Mouse (Mus musculus) lung, embryonic 14.5 days (tissue): ENCODE data around the gene Etv6. TPM values are rescaled to one million over a fixed set of nuclear protein-coding genes. Genes with fewer than 3 reads are reported as not detected.

Source experiments
- ATAC-seq: fragments of 200-750 bp; cut with Nextera tagmentation; 2 replicates; pipeline ENCODE4 v1.8.0; 2017; ENCODE audit warnings: mild to moderate bottlenecking, moderate TSS enrichment, moderate library complexity; ENCODE audit not compliant: insufficient read depth
- DNase-seq: peaks from one replicate; pipeline ENCODE4 v3.0.0-alpha.2; 2015
- H3K27ac ChIP-seq: fragments of 300-500 bp; sonication (generic); 2 replicates; pipeline ENCODE4 v1.5.1; 2014; ENCODE audit warnings: low read depth, mild to moderate bottlenecking, moderate library complexity
- H3K27me3 ChIP-seq: fragments of 300-500 bp; sonication (generic); 2 replicates; pipeline ENCODE4 v1.6.1; 2014; ENCODE audit warnings: low read length, control low read depth; ENCODE audit not compliant: insufficient read depth
- H3K36me3 ChIP-seq: fragments of 300-500 bp; sonication (generic); 2 replicates; pipeline ENCODE4 v1.6.1; 2014; ENCODE audit warnings: control low read depth; ENCODE audit not compliant: insufficient read depth
- H3K4me1 ChIP-seq: fragments of 300-500 bp; sonication (generic); 2 replicates; pipeline ENCODE4 v1.6.1; 2014; ENCODE audit warnings: antibody characterized with exemption, control low read depth; ENCODE audit not compliant: insufficient read depth
- H3K4me2 ChIP-seq: fragments of 300-500 bp; sonication (generic); 2 replicates; pipeline ENCODE4 v1.6.1; 2014; ENCODE audit warnings: mild to moderate bottlenecking
- H3K4me3 ChIP-seq: fragments of 300-500 bp; sonication (generic); 2 replicates; pipeline ENCODE4 v1.5.1; 2014; ENCODE audit warnings: low read depth, low read length
- H3K9ac ChIP-seq: fragments of 300-500 bp; sonication (generic); 2 replicates; pipeline ENCODE4 v1.6.1; 2014
- H3K9me3 ChIP-seq: fragments of 300-500 bp; sonication (generic); 2 replicates; pipeline ENCODE4 v1.6.1; 2016; ENCODE audit warnings: low read depth, low read length, control low read depth
- CTCF ChIP-seq: IDR thresholded peaks from 2 replicates; pipeline ENCODE4 v1.5.1; 2016; ENCODE audit warnings: antibody characterized with exemption, low read depth
- WGBS: fragments of 180-500 bp; shearing (Covaris S2); extraction: QIAGEN DNeasy Blood & Tissue Kit; methylation state at CpG from one replicate; pipeline ENCODE4 v1.1.7; 2014; 5-methylcytosine and 5-hydroxymethylcytosine counted together
- polyA plus RNA-seq: library from polyadenylated mRNA; unstranded; fragments of >200 nt; fragmentation: Nextera tagmentation; extraction: Ambion mirVana; gene quantifications from 2 replicates; pipeline ENCODE4 v1.2.1, GENCODE M21; 2014

The Etv6 gene
- polyA plus RNA-seq, 1 experiment from 2014 or later: 21.4 TPM

DNA sequence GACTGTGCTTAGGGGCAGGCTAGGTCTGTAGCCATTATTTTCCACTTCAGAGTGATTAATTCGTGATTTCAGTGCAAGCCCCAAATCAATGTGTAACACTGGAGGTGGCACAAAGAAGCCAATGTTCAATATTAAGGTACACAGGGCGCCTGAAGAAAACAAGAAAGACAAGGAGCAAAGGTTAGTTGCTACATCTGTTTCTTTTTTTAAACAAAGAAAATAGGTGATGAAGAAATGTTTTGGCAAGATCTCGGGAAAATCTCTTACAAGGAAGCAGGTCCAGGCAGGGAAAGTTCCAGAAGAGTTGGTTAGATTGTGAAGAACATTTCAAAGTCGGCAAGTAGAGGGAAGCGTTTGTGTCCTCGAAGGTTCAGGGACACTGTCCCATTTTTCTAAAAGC is 39.5 kb downstream of the Etv6 start:
- DNase-seq (no peak), ATAC-seq (no peak)
- Histone ChIP-seq H3K27me3 (no peaks in the 10 kb centered on the region), H3K9me3 (no peaks in the 10 kb centered on the region), H3K9ac (no peak overlapping the region), H3K36me3 (peaks cover 17% of the 10 kb centered on the region; the same call in 1 of the 2 replicates), H3K4me3 (no peak overlapping the region), H3K27ac (no peak overlapping the region), H3K4me1 (no peaks in the 10 kb centered on the region), H3K4me2 (no peak overlapping the region)
- TF ChIP-seq CTCF: no peak
- 78% methylated on average over 6 of the region's 6 CpGs for WGBS

DNA sequence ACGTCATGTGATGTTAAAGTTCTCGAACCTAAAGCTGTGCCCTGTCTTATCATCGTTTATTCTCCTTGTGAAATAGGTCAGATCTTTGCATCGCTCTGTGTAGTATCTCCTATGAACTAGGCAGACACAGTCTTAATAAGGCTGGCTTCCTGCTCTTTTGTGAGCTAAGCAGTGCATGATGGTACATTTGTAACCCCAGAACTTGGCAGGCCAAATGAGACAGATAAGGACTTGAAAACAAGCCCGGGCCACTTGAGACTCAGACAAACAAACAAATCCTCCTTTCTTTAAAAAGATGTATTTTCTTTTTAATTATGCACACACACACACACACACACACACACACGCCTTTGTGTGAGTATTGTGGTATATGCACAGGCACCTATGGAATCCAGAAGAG is 42.5 kb downstream of the Etv6 start:
- no peak overlapping the region for H3K9ac ChIP-seq
- DNase-seq: no peak
- no peak overlapping the region for H3K4me3 ChIP-seq
- H3K4me1 ChIP-seq: no peaks in the 10 kb centered on the region
- H3K27ac ChIP-seq: no peak overlapping the region
- no peak overlapping the region for H3K4me2 ChIP-seq
- H3K27me3 ChIP-seq: no peaks in the 10 kb centered on the region
- peaks cover 17% of the 10 kb centered on the region; the same call in 1 of the 2 replicates for H3K36me3 ChIP-seq
- TF ChIP-seq CTCF: no peak
- H3K9me3 ChIP-seq: no peaks in the 10 kb centered on the region
- 64% methylated on average over 6 of the region's 6 CpGs for WGBS
- ATAC-seq: no peak

DNA sequence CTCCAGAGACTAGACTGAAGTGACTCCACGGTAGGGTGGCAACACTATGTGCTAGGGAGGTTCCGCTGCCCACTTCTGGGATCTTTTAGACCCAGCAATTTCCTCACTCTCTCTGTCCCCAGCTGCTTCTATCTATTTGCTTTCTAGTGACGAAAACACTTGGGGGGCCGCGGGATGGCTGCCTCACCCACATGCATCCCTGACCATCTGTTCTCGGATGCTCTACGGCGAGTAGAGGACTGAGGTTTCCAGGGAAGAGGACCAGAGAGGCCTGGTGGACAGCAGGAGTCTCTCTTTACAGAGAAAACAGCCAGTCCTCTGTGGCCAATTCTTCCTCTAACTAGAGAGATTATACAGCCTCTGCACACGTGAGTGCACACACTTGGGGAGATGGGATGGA is 43.6 kb downstream of the Etv6 start:
- Histone ChIP-seq H3K27me3 (no peaks in the 10 kb centered on the region), H3K4me3 (no peak overlapping the region), H3K9me3 (no peaks in the 10 kb centered on the region), H3K27ac (no peak overlapping the region), H3K9ac (no peak overlapping the region), H3K36me3 (peaks cover 13% of the 10 kb centered on the region; the same call in 1 of the 2 replicates), H3K4me2 (no peak overlapping the region), H3K4me1 (no peaks in the 10 kb centered on the region)
- no peak for TF ChIP-seq CTCF
- DNase-seq (no peak), ATAC-seq (no peak)
- 81% methylated on average over 9 of the region's 9 CpGs for WGBS

DNA sequence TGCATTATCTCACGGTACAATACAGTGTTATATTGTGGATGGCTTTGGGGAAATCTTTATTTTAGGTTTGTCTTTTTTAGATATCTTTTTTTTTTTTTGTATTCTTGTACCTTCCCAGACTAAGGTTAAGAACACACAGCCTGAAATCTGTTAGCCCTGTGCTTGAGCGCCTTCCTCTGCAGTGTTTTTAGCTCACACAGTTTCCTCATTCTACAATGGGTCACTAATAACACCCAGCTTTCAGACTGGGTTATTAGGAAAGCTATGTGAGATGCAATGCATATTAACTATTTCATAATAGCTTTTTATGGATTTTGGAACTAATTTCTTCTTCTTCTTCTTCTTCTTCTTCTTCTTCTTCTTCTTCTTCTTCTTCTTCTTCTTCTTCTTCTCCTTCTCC is 44.1 kb downstream of the Etv6 start:
- Histone ChIP-seq H3K4me3 (no peak overlapping the region), H3K36me3 (peaks cover 9% of the 10 kb centered on the region; the same call in 1 of the 2 replicates), H3K4me1 (no peaks in the 10 kb centered on the region), H3K4me2 (no peak overlapping the region), H3K9me3 (no peaks in the 10 kb centered on the region), H3K27ac (no peak overlapping the region), H3K9ac (no peak overlapping the region), H3K27me3 (no peaks in the 10 kb centered on the region)
- ATAC-seq (no peak), DNase-seq (no peak)
- 84% methylated on average over 2 of the region's 2 CpGs for WGBS
- no peak for TF ChIP-seq CTCF

DNA sequence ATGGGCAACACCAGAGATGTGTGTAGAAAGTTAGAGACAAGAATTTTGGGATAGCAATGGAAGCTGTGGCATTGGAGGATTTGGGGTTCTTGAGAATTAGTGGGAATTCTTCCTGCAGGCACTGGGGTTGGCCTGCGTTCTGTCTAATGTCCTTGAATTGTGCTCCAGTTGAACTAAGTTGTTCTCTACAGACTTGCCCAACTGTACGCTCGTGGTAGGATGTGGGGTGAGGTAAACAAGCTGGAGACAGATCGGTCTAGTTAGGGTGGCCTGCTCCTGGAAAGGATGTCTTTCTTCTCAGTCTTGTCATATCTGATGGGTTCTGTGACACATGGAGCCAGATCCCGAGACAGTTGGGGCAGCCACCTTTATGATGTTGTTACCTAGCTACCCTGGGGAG is 45.4 kb downstream of the Etv6 start:
- H3K27me3 ChIP-seq: no peaks in the 10 kb centered on the region
- H3K9ac ChIP-seq: no peak overlapping the region
- H3K4me2 ChIP-seq: no peak overlapping the region
- H3K4me1 ChIP-seq: no peaks in the 10 kb centered on the region
- WGBS: 89% methylated on average over 5 of the region's 5 CpGs
- H3K36me3 ChIP-seq: 0 out of 2 replicates have a peak, but pooled peaks cover 6% of the 10 kb centered on the region
- no peak overlapping the region for H3K27ac ChIP-seq
- H3K4me3 ChIP-seq: no peak overlapping the region
- no peak for TF ChIP-seq CTCF
- DNase-seq (no peak), ATAC-seq (no peak)
- no peaks in the 10 kb centered on the region for H3K9me3 ChIP-seq

DNA sequence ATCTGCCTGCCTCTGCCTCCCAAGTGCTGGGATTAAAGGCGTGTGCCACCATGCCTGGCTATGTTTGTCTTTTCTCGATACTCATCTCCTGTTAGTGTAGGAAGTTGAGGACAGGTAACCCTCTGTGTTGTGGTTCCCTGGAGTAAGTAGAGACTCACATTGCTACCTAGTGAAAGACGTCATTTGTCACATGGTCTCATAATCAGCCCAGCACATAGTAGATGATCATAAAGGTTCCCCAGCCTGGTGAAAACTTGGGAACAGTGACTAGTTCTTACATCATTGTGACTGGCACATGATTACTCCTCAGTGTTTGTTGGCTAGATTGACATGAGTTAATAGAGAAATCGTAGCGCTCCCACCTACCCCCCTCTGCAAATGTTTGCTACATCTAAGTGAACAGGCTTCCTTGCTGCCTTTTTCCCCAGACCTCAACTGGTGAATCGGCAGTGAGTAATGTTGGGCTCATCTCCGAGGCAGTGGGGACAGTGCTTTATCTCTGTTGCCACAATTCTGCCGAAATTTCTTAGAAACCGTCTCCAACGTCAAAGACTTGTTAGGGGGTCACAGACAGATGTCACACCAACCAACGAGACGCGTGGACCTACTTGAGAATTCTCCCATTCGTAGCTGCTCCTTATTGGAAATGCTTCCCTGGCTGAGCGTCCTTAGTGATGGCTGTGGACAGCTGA is 46.9 kb downstream of the Etv6 start:
- Histone ChIP-seq H3K36me3 (0 out of 2 replicates have a peak, but pooled peaks cover 4% of the 10 kb centered on the region), H3K4me1 (no peaks in the 10 kb centered on the region), H3K4me2 (no peak overlapping the region), H3K27ac (no peak overlapping the region), H3K27me3 (no peaks in the 10 kb centered on the region), H3K9me3 (no peaks in the 10 kb centered on the region), H3K9ac (no peak overlapping the region), H3K4me3 (no peak overlapping the region)
- no peak for TF ChIP-seq CTCF
- WGBS: 81% methylated on average over 15 of the region's 15 CpGs
- no peak for DNase-seq
- no peak for ATAC-seq

DNA sequence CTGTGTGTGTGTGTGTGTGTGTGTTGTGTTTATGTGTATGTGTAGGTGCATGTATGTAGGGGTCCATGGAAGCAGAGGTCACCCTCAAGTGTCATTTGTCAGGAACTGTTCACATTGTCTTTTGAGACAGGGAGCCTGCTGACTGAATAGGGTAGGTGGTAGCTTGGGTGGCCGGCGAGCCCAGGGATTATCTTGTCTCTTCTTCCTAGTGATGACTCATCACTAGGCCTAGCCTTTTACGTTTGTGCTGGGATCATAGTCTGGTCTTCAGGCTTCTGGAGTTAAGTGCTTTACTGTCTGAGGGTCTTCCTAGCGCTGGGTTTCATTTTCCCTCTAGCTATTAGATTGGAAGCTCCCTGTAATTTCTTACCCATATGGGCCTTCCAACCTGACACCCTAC is 47.9 kb downstream of the Etv6 start:
- Histone ChIP-seq H3K4me3 (no peak overlapping the region), H3K27ac (no peak overlapping the region), H3K9me3 (no peaks in the 10 kb centered on the region), H3K9ac (no peak overlapping the region), H3K27me3 (no peaks in the 10 kb centered on the region), H3K4me2 (no peak overlapping the region), H3K4me1 (no peaks in the 10 kb centered on the region), H3K36me3 (no peaks in the 10 kb centered on the region)
- no peak for TF ChIP-seq CTCF
- DNase-seq: no peak
- ATAC-seq: no peak
- WGBS: 77% methylated on average over 4 of the region's 4 CpGs
